Mouse (Mus musculus): ENCODE measurements around the gene Blvrb.

The Blvrb gene

GRCm38 (mm10) chr7:27448421-27449206 is 836 bp downstream of the Blvrb start:
- no peak for DNase-seq (ENCODE audit: low spot score in 2 of 2)

- DNase-seq (ENCODE audit: low spot score in 2 of 2) = peak in 1 of 2 experiments; percentile 80
Observed at GRCm38 (mm10) chr7:27449256-27449862, 1.6 kb downstream of the Blvrb start.

DNA sequence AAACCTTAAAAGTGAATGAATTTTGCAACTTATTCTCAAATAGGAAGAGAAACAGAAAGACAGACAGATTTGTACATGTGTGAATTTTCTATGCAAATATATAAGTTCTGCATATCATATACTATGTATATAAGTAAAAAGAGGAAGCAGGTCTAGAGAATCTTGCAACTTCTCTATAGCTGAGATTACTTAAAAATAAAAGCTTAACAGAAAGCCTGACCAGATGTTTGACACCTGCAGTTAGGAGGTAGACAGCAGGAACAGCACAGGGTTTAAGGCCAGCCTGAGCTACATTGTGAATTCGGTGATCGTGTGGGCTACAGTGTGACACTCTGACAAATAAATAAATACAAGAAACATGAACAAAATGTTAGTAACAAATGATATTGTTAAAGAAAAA is 3.6 kb downstream of the Blvrb start:
- DNase-seq (ENCODE audit: low spot score in 2 of 2) = no peak

DNA sequence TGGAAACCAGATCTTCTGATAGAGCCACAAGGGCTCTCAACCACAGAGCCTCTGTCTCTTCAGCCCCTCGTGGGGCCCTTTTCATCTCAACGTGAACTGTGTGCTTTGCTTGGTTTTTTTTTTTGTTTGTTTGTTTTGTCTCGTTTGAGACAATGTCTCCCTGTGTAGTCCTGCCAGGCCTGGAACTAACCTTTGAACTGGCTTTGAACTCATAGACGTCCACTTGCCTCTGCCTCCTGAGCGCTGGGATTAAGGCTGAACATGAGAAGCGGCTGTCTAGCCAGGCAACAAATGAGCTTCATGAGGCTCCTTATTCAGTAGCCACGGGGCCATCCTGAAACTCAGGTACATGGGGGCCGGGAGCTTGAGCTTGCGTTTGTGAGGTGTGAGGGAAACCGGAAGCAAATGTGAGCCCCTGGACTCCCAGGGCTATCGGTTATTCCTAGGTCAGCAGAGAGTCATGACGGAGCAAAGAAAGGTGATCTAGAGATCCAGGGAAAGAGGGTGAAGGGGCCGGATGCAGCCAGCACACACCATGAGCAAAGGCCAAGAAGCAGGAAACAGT is 4.5 kb downstream of the Blvrb start:
- no peak for DNase-seq (ENCODE audit: low spot score in 2 of 2)

DNA sequence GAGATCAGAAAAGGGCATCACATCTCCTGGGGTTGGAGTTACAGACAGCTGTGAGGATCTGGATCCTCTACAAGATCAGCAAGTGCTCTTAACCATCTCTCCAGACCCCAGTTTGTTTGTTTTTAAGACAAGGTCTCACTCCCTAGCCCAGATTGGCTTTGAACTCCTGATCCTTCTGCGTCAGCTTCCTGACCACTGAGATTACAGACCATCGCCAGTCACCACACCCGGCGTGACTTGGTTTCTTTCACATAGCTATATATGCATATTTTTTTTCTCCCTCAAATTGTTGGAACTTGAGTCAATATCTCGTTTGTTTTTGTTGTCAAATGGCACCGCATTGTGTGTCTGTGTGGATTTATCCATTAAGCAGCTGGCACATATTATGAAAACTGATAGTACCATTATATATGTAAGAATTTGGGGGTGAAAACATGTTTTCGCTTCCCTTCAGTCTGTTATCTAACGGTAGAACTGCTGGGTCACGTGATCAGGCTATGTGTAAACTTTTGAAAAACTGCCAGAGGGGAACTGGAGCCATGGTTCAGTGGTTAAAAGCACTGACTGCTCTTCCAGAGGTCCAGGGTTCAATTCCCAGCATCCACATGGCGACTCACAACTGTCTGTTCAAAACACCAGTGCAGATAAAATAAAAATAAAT is 6.8 kb downstream of the Blvrb start:
- DNase-seq (ENCODE audit: low spot score in 2 of 2) = no peak

- DNase-seq (ENCODE audit: low spot score in 2 of 2) = no peak
Observed at GRCm38 (mm10) chr7:27455273-27455672, 7.5 kb downstream of the Blvrb start.

GRCm38 (mm10) chr7:27458614-27459013 is 10.8 kb downstream of the Blvrb start:
- DNase-seq (ENCODE audit: low spot score in 2 of 2) = no peak

GRCm38 (mm10) chr7:27459640-27460039 is 11.9 kb downstream of the Blvrb start:
- DNase-seq (ENCODE audit: low spot score in 2 of 2) = no peak

- DNase-seq (ENCODE audit: low spot score in 2 of 2) = no peak
Observed at GRCm38 (mm10) chr7:27460477-27460876, 12.7 kb downstream of the Blvrb start.

- no peak for DNase-seq (ENCODE audit: low spot score in 2 of 2)
Observed at GRCm38 (mm10) chr7:27467648-27468047, 19.9 kb downstream of the Blvrb start.

DNA sequence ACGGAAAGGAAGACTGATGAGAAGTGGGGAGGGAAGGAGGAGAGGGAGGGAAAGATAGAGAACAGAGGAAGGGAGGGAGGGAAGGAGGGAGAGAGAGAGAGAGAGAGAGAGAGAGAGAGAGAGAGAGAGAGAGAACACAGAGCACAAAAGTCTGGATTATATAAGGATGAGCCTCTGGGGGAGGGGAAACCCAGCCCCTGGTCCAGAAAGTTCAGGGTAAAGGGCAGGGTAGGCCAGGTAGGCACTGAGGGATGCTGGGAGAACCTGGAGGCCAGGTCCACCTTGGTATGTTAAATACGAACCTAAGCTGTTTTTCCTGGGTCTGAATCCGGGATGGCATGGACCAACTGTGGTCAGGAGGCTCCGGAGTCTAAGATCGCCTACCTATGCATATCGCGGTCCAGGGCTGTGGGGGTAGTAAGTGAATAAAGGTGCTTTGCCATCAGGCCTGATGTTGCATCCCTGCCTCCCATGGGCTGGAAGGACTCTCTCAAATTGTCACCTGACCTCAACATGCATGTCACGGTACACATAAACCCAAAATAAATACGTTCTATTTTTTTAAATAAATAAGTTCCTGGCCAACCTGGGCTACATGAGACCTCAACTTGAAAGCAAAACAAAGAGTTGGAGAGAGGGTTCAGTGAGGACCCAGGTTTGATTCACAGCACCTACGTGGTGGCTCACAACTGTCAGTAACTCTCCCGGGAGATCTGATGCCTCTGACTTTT is 23.8 kb downstream of the Blvrb start:
- no peak for DNase-seq (ENCODE audit: low spot score in 2 of 2)

DNA sequence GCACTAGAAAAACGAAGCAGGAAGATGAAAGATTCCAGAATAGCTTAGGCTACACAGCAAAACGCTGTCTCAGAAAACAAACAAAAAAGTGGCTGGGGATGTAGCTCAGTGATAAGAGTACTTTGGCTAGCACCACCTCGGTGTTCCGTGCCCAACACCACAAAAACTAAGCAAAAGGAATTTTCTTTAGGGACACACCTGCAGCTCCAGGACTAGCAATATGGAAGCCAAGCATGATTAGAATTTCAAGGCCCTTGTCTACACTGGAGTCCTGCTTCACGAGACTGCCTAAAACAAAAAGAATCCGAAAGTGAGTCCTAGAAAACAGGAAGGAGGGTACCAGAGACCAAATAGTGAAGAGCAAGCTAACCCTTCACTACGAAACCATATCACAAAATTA is 24.8 kb downstream of the Blvrb start:
- DNase-seq (ENCODE audit: low spot score in 2 of 2) = no peak

DNA sequence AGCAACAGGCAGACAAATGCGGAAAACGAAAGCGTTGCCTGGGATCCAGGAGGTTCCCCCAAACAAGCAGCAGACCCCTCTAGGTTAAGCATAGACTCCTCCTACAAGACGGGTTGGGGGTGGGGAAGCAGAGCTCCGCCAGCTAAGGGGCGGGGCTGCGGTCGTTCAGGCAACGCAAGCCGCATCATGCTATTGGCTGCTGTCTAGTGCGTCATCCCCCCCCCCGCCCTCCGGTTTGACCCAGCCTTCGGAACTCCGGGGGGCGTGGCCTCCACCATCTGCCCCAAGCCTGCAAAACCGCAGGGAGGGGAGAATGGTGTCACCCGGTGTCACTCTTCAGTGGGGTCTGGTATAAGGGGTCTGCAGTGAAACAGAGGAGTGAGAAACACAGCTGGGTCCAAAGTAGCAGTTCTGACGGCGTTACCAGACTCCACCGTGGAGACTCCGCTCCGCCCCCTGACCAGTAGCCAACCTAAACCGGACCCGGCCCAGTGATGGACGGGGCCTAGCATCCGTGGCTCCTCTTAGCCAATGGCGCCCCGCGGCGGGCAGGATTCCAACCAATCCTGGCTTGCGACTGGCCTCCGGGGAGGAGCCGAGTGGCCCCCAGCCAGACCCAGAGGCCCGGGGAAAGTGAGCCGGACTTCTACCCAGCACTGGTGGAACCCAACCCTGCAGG is 25.5 kb downstream of the Blvrb start, which contains the start of gene Sertad3:
Gene Sertad3 (plus strand): TSS at position 613 of the 679 bp plus-strand sequence.
- DNase-seq (ENCODE audit: low spot score in 2 of 2) = peak; percentile 93 to 98

DNA sequence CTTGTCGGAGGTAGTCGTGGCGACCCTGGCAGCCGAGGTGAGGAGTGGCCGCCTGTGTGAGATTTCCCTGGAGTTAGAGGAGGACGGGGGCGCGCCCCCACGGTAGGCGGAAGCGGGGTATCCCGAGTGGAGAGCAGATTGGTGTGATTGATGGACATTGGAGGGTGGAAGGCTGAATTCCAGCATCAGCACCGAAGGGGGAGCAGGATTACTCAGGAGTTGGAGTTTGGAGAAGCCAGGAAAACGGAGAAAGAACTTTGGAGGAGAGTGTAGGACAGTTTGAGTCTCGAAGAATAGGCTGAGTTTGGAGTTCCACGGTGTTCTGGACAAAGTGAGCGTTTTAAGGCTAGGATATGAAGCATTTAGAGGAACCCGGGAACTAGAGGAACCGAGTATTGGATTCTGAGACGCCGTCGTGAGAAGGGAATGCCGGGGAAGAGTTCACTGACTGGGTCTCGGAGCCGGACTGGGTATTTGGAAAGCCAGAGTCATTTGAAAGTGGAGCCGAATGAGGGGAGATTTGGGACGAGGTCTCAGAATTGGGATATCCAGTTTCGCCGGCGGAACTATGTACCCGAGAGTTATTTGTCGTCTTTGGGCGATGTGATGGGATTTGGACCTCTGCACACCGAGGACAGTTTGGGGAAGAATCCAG is 26.2 kb downstream of the Blvrb start:
- no peak for DNase-seq (ENCODE audit: low spot score in 2 of 2)

DNA sequence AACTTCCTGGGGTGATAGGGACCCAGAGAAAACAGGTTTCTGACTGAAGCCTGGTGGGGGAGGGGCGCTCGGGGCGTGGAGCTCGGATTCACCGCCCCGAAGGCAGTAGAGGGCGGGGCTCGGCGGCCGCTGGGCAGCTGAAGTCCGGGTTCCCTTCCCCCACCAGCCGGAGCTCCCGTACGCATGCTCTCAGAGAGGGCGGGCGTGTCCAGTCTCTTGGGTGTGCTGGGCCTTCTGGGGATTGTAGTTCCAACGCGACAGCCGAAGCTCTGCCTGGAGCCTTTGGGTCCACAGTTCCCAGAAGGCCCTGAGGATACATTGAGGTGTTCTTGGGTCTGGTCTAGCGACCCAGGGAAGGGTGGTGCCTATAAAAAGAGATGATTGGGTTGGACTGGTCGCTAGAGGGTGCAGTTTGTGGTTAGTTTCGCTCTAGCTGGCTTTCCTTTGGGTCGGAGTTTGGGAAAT is 26.7 kb downstream of the Blvrb start:
- peak; percentile 96 to 97 for DNase-seq (ENCODE audit: low spot score in 2 of 2)

- no peak for DNase-seq (ENCODE audit: low spot score in 2 of 2)
Observed at GRCm38 (mm10) chr7:27475596-27475995, 27.8 kb downstream of the Blvrb start.

- DNase-seq (ENCODE audit: low spot score in 2 of 2) = no peak
Observed at GRCm38 (mm10) chr7:27476098-27476635, 28.4 kb downstream of the Blvrb start.

DNA sequence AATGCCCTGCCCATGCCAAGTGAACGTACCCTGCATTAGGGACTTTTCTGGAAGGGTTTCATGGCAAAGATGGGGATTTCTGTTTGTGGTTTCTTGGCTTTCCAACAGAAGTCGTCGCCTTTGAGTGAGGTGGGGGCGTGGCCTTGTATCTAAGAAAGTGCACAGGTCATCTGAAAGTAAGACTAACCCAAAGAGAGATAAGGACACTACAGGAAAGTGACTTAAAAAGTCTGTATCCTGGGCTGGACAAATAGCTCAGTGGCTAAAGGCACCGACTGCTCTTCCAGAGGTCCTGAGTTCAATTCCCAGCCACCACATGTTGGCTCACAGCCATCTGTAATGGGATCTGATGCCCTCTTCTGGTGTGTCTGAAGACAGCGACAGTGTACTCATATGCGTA is 30.8 kb downstream of the Blvrb start:
- DNase-seq (ENCODE audit: low spot score in 2 of 2) = no peak

DNA sequence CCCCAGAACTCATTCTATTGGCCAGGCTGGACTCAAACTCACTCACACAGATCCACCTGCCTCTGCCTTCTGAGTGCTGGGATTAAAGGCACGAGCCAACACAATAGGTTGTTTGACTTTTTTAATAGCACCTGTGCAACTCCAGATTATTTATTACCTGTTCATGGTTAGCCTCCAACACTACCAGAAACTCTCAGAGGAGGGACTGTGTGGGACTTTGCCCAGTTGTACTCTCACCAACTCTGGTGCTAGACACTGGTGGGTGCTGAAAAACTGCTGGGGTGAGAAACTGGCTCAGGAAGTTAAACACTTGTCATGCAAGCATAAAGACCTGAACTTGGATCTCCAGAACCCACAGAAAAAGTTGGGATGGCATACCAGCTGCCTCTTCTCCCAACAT is 32.0 kb downstream of the Blvrb start:
- no peak for DNase-seq (ENCODE audit: low spot score in 2 of 2)

DNA sequence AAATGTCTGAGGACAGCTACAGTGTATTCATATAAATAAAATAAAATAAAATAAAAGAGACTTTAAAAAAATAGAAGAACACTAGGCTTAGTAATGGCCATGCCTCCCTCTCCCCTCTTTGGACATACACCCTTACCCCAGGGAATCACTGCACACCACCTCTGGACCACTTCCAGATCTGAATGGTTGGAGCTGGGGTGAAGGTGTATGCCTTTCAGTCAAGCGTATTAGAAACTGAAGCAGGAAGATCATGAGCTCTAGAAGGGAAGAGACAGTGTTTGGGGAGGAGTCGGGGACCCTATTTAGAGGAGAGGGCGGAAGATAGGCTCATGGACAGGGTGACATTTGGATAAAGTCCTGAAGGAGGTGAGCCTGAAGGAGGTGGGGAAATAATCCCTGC is 32.7 kb downstream of the Blvrb start:
- no peak for DNase-seq (ENCODE audit: low spot score in 2 of 2)

All from left cerebral cortex, adult 9 months (tissue).